Mouse (Mus musculus): Measurements from ENCODE around the gene Taf9b. TPM values are rescaled to one million over a fixed set of nuclear protein-coding genes. Genes with fewer than 3 reads are reported as not detected.
"Not testable (repeated sequence)": the region's sequence is repeated elsewhere in the genome, so short reads cannot be mapped to it uniquely, and the experiment has no call there.

The Taf9b gene
- polyA plus RNA-seq (2016; fragmentation: Nextera tagmentation; extraction: Ambion mirVana) = 6.5 and 8.5 TPM in 2 replicates

GRCm38 (mm10) chrX:106221058-106221457, at the start of gene Taf9b:
Taf9b (minus strand) TSS chrX:106221158.
- no peaks in the 10 kb centered on the region for H3K27me3 ChIP-seq
- no peak for ATAC-seq (ENCODE audit: insufficient number of reproducible peaks, insufficient read depth, low FRiP score, low TSS enrichment, low read depth)
- no peaks in the 10 kb centered on the region for H3K4me1 ChIP-seq (replicated peaks)
- no peak within 1 kb of the TSS for H3K9ac ChIP-seq (replicated peaks)
- peak within 1 kb of the TSS; percentile 53 for H3K4me3 ChIP-seq (replicated peaks)
- H3K9me3 ChIP-seq = peaks cover 7% of the 10 kb centered on the region; the same call in 1 of the 2 replicates
- H3K27ac ChIP-seq = no peak within 1 kb of the TSS
- H3K4me2 ChIP-seq = peak within 1 kb of the TSS; percentile 53
- H3K36me3 ChIP-seq = no peaks in the 10 kb centered on the region
- WGBS = 87% methylated on average over 25 of the region's 25 CpGs

DNA sequence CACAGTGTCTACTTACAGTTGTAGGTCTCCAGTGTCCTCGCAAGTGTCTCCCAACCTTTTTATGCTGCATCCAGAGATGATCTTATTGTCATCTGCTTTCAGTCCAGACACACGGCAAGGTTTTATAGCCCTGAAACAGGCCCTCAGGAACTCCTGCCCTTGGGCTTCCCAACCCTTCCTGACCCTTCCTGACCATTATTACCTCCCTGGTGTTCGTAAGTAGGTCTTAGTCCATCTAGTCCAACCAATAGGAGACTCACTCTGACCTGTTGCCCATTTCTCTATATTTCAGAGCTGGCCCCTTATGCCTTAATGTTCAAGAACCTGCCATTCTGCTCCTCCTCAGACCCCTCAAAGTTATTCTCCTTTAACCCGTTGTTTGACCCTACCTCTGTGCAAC, 34.3 kb upstream of the Taf9b start, which contains the start of gene Fnd3c2:
Gene Fnd3c2, minus strand, starts transcription at position 101 of the 400 bp plus-strand sequence.
- Histone ChIP-seq H3K27me3 (no peaks in the 10 kb centered on the region), H3K36me3 (no peaks in the 10 kb centered on the region), H3K9ac (replicated peaks) (no peak within 1 kb of the TSS), H3K4me2 (no peak within 1 kb of the TSS), H3K4me1 (replicated peaks) (no peaks in the 10 kb centered on the region), H3K4me3 (replicated peaks) (no peak within 1 kb of the TSS), H3K9me3 (no peaks in the 10 kb centered on the region), H3K27ac (no peak within 1 kb of the TSS)
- WGBS = 87% methylated on average over 4 of the region's 4 CpGs
- ATAC-seq (ENCODE audit: insufficient number of reproducible peaks, insufficient read depth, low FRiP score, low TSS enrichment, low read depth) = no peak

DNA sequence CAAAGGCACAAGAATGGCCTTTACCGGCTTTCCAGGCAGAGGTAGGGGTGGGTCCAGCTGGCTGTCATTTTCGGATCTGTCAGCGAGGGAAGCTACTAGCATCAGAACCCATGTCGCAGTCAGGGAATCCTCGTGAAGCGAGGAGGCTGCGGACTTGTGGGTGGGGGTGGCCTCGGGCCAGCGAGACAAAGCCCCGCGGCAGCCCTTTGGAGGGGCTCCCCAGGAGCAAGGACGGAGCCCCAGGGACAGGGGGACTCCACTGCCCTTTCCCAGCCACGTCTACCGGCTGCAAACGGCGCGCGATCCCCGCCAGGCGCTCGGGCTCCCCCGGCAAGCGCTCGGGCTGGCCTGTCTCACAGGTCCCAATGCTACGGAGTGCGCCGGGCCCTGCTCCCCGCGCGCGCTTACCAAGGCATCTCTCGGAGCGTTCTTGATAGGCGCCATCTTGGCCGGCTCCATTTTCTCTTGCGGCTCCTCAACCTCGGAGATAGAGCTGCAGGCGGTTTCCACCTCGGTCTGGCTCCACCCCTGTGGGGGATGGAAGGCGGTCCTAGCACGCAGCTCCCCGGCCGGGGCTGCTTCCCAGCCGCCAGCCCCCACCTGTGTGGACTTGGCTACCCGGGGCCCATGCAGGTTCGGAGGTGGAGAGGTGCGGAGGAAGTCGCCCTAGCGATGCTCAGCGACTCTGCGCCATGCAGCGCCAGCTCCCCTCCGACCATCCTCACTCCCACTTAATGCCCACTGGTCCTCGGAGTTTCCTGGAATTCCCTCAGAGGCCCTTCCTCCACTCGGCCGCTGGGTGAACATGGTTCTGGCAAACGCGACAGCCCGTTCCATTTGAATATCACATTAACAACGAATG, 1.6 kb downstream of the Taf9b start:
- no peaks in the 10 kb centered on the region for H3K4me1 ChIP-seq (replicated peaks)
- H3K27ac ChIP-seq = peak overlapping the region; percentile 35; the same call in 1 of the 2 replicates
- H3K9ac ChIP-seq (replicated peaks) = peak overlapping the region; percentile 63
- 21% methylated on average over 58 of the region's 60 CpGs for WGBS
- peak overlapping the region; percentile 53 for H3K4me2 ChIP-seq
- no peaks in the 10 kb centered on the region for H3K36me3 ChIP-seq
- peak; percentile 93 for ATAC-seq (ENCODE audit: insufficient number of reproducible peaks, insufficient read depth, low FRiP score, low TSS enrichment, low read depth)
- no peaks in the 10 kb centered on the region for H3K27me3 ChIP-seq
- peaks cover 7% of the 10 kb centered on the region; the same call in 1 of the 2 replicates for H3K9me3 ChIP-seq
- H3K4me3 ChIP-seq (replicated peaks) = peak overlapping the region; percentile 53

DNA sequence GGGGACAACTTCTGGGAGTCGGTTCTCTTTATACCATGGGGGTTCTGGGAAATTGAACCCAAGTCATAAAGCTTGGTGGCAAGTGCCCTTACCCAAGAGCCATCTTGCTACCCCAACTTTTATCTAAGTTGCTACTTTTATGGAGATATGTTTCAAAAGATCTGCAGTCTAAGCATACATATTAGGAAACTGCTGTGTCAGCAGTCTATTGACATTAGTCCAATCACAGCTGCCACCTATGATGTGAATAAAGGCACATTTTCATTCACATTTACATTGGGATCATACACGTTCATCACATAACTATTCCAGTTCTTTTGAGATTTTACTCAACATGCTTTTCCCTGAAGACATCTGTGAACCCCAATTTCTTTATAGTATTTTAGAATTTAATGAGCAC, 11.9 kb downstream of the Taf9b start:
- no peaks in the 10 kb centered on the region for H3K9me3 ChIP-seq
- H3K4me1 ChIP-seq (replicated peaks) = no peaks in the 10 kb centered on the region
- 88% methylated on average over 2 of the region's 2 CpGs for WGBS
- no peaks in the 10 kb centered on the region for H3K27me3 ChIP-seq
- no peak overlapping the region for H3K9ac ChIP-seq (replicated peaks)
- H3K4me2 ChIP-seq = no peak overlapping the region
- ATAC-seq (ENCODE audit: insufficient number of reproducible peaks, insufficient read depth, low FRiP score, low TSS enrichment, low read depth) = no peak
- no peak overlapping the region for H3K4me3 ChIP-seq (replicated peaks)
- H3K36me3 ChIP-seq = no peaks in the 10 kb centered on the region
- H3K27ac ChIP-seq = no peak overlapping the region

DNA sequence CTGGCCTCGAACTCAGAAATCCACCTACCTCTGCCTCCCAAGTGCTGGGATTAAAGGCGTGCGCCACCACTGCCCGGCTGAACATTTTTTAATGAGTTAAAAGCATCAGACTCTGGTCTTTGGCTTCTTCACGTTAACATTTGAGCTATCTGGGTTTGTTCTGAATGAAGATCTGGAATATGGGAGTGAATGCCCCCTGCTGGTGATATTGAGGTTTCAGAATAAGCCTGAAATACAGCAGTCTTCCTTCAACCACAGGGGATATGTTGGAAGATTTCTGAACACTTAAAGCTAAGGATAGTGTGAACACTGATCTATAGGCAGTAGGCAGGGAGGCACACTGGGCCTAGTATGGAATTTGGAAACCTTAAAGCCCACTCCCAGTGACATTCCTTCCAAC, 22.1 kb downstream of the Taf9b start:
- Histone ChIP-seq H3K4me2 (no peak overlapping the region), H3K4me1 (replicated peaks) (no peaks in the 10 kb centered on the region), H3K9me3 (no peaks in the 10 kb centered on the region), H3K36me3 (peaks cover 78% of the 10 kb centered on the region), H3K27me3 (no peaks in the 10 kb centered on the region), H3K9ac (replicated peaks) (no peak overlapping the region), H3K4me3 (replicated peaks) (no peak overlapping the region), H3K27ac (no peak overlapping the region)
- WGBS = 87% methylated on average over 5 of the region's 5 CpGs
- no peak for ATAC-seq (ENCODE audit: insufficient number of reproducible peaks, insufficient read depth, low FRiP score, low TSS enrichment, low read depth)

DNA sequence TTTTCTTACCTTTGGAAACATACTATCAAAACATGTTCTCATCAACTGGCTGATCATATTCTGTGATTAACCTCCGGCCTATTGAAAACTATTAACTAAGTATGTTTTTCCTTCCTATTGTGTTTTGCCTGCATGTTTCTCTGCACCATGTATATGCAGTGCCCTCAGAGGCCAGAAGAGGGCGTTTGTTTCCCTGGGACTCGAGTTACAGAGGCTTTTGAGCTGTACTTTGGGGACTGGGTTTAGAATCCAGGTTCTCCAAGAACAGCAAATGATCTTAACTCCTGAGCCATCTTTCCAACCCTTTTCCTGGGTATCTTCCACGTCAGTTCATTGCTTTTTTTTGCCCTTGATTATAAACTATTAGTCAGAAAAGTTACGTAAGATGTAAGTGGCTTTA, 23.6 kb downstream of the Taf9b start:
- H3K9ac ChIP-seq (replicated peaks) = no peak overlapping the region
- no peak for ATAC-seq (ENCODE audit: insufficient number of reproducible peaks, insufficient read depth, low FRiP score, low TSS enrichment, low read depth)
- H3K4me3 ChIP-seq (replicated peaks) = no peak overlapping the region
- 70% methylated on average over 5 of the region's 5 CpGs for WGBS
- no peak overlapping the region for H3K27ac ChIP-seq
- no peaks in the 10 kb centered on the region for H3K4me1 ChIP-seq (replicated peaks)
- H3K36me3 ChIP-seq = peaks cover 78% of the 10 kb centered on the region
- no peak overlapping the region for H3K4me2 ChIP-seq
- H3K9me3 ChIP-seq = no peaks in the 10 kb centered on the region
- H3K27me3 ChIP-seq = no peaks in the 10 kb centered on the region

DNA sequence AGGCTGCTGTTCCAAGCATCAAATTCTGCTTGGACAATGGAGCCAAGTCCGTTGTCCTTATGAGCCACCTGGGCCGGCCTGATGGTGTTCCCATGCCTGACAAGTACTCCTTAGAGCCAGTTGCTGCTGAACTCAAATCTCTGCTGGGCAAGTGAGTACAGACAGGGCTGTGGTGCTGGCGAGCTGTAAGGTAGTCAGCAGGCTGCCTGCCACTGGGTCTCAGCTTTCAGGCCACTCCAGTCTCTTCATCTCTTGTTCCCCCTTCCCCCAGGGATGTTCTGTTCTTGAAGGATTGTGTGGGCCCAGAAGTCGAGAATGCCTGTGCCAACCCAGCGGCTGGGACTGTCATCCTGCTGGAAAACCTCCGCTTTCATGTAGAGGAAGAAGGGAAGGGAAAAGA, 26.6 kb downstream of the Taf9b start:
- ATAC-seq (ENCODE audit: insufficient number of reproducible peaks, insufficient read depth, low FRiP score, low TSS enrichment, low read depth); H3K4me3 ChIP-seq (replicated peaks); H3K9ac ChIP-seq (replicated peaks); H3K9me3 ChIP-seq; H3K27ac ChIP-seq; H3K27me3 ChIP-seq; H3K4me1 ChIP-seq (replicated peaks); H3K4me2 ChIP-seq: not testable (repeated sequence)
- WGBS = 76% methylated on average over 6 of the region's 6 CpGs
- peaks cover 58% of the 10 kb centered on the region for H3K36me3 ChIP-seq

DNA sequence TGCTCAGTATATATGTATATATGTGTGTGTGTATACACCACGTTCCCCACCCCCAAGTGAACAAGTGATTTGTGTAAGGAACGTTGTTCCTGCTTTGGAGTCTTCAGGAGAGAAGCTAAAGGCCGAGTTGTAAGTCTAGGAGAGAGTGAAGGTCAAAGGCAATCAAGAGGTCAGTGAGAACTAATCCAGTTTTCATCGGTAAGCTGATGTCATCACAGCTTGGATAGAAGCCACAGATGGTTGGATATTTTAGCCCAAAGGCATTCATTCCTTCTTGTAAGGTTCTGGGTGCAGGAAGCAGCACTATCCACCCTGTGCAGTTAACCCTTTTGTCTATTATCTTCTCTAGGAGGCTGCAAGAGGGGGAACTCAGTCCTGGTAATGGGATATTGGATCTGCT, 30.9 kb downstream of the Taf9b start:
- Histone ChIP-seq H3K4me3 (replicated peaks) (peak overlapping the region; percentile 55; the same call in 1 of the 2 replicates), H3K36me3 (peaks cover 21% of the 10 kb centered on the region; the same call in 1 of the 2 replicates), H3K4me1 (replicated peaks) (peaks cover 13% of the 10 kb centered on the region), H3K9me3 (no peaks in the 10 kb centered on the region), H3K4me2 (peak overlapping the region; percentile 63), H3K9ac (replicated peaks) (no peak overlapping the region), H3K27me3 (peaks cover 8% of the 10 kb centered on the region; the same call in 1 of the 2 replicates), H3K27ac (no peak overlapping the region)
- WGBS = 52% methylated on average over 4 of the region's 4 CpGs
- no peak for ATAC-seq (ENCODE audit: insufficient number of reproducible peaks, insufficient read depth, low FRiP score, low TSS enrichment, low read depth)

DNA sequence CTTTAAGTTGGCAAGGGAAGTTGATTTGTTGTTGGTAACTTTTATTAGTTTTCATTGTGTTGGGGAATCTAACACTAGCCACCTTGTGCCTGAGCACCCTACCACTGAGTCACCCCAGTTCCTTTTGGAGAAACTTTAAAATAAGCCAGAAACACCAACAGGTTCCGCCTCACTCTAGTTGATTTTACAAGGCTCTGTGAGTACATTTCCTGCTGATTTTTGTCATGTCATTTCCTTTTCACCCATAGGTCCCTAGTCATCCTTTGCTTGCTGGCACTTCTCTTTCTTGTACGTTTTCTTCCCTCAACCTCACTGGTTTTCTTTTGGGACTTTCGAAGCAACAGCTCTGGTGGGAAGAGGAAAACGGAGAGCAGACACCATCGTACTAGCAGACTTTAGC, 31.6 kb downstream of the Taf9b start:
- no peak for ATAC-seq (ENCODE audit: insufficient number of reproducible peaks, insufficient read depth, low FRiP score, low TSS enrichment, low read depth)
- WGBS = 53% methylated on average over 5 of the region's 5 CpGs
- H3K9ac ChIP-seq (replicated peaks) = no peak overlapping the region
- H3K4me2 ChIP-seq = peak overlapping the region; percentile 63
- no peak overlapping the region for H3K27ac ChIP-seq
- peaks cover 8% of the 10 kb centered on the region; the same call in 1 of the 2 replicates for H3K27me3 ChIP-seq
- H3K9me3 ChIP-seq = no peaks in the 10 kb centered on the region
- H3K4me1 ChIP-seq (replicated peaks) = peaks cover 13% of the 10 kb centered on the region
- peaks cover 18% of the 10 kb centered on the region; the same call in 1 of the 2 replicates for H3K36me3 ChIP-seq
- peak overlapping the region; percentile 55 for H3K4me3 ChIP-seq (replicated peaks)

- H3K4me1 ChIP-seq (replicated peaks) = peaks cover 13% of the 10 kb centered on the region
- peaks cover 8% of the 10 kb centered on the region; the same call in 1 of the 2 replicates for H3K27me3 ChIP-seq
- peaks cover 8% of the 10 kb centered on the region; the same call in 1 of the 2 replicates for H3K36me3 ChIP-seq
- H3K4me2 ChIP-seq = peak overlapping the region; percentile 63
- ATAC-seq (ENCODE audit: insufficient number of reproducible peaks, insufficient read depth, low FRiP score, low TSS enrichment, low read depth) = no peak
- 25% methylated on average over 12 of the region's 12 CpGs for WGBS
- H3K4me3 ChIP-seq (replicated peaks) = peak overlapping the region; percentile 55
- no peaks in the 10 kb centered on the region for H3K9me3 ChIP-seq
- peak overlapping the region; percentile 67 for H3K9ac ChIP-seq (replicated peaks)
- H3K27ac ChIP-seq = peak overlapping the region; percentile 77; the same call in 1 of the 2 replicates
These were observed 33.2 kb downstream of the Taf9b start for GRCm38 (mm10) chrX:106187737-106188136.
